Mouse (Mus musculus): Measurements from ENCODE around the gene Tgfbr2. TPM values are rescaled to one million over a fixed set of nuclear protein-coding genes. Genes with fewer than 3 reads are reported as not detected.

Tgfbr2 gene
- polyA plus RNA-seq, 1 experiment from 2014 or later: 14.1 TPM

- Histone ChIP-seq H3K4me1 (peaks cover 17% of the 10 kb centered on the region), H3K27me3 (ENCODE audit: low read depth, poor library complexity, severe bottlenecking) (no peaks in the 10 kb centered on the region), H3K36me3 (no peaks in the 10 kb centered on the region), H3K4me3 (no peak overlapping the region), H3K27ac (no peak overlapping the region), H3K9me3 (replicated peaks) (no peaks in the 10 kb centered on the region)
- DNase-seq (ENCODE audit: low spot score): no peak
- 86% methylated on average over 6 of the region's 6 CpGs for WGBS
These were observed 8.8 kb downstream of the Tgfbr2 start for GRCm38 (mm10) chr9:116166363-116166762.

- Histone ChIP-seq H3K27me3 (ENCODE audit: low read depth, poor library complexity, severe bottlenecking) (no peaks in the 10 kb centered on the region), H3K4me1 (peaks cover 8% of the 10 kb centered on the region), H3K36me3 (no peaks in the 10 kb centered on the region), H3K27ac (no peak overlapping the region), H3K4me3 (no peak overlapping the region), H3K9me3 (replicated peaks) (no peaks in the 10 kb centered on the region)
- 74% methylated on average over 6 of the region's 6 CpGs for WGBS
- no peak for DNase-seq (ENCODE audit: low spot score)
These were observed 11.3 kb downstream of the Tgfbr2 start for GRCm38 (mm10) chr9:116163883-116164282.

- Histone ChIP-seq H3K4me1 (peaks cover 8% of the 10 kb centered on the region), H3K27me3 (ENCODE audit: low read depth, poor library complexity, severe bottlenecking) (no peaks in the 10 kb centered on the region), H3K4me3 (no peak overlapping the region), H3K36me3 (no peaks in the 10 kb centered on the region), H3K27ac (no peak overlapping the region), H3K9me3 (replicated peaks) (no peaks in the 10 kb centered on the region)
- DNase-seq (ENCODE audit: low spot score): no peak
- 96% methylated on average over 7 of the region's 7 CpGs for WGBS
These were observed 12.2 kb downstream of the Tgfbr2 start for GRCm38 (mm10) chr9:116162866-116163374.

GRCm38 (mm10) chr9:116160860-116161259 is 14.3 kb downstream of the Tgfbr2 start:
- WGBS: 91% methylated on average over 7 of the region's 7 CpGs
- no peak for DNase-seq (ENCODE audit: low spot score)
- no peak overlapping the region for H3K4me3 ChIP-seq
- H3K27ac ChIP-seq: no peak overlapping the region
- no peaks in the 10 kb centered on the region for H3K9me3 ChIP-seq (replicated peaks)
- no peaks in the 10 kb centered on the region for H3K27me3 ChIP-seq (ENCODE audit: low read depth, poor library complexity, severe bottlenecking)
- peaks cover under 1% of the 10 kb centered on the region; the same call in 1 of the 2 replicates for H3K4me1 ChIP-seq
- H3K36me3 ChIP-seq: 0 out of 2 replicates have a peak, but pooled peaks cover 3% of the 10 kb centered on the region

- H3K27ac ChIP-seq: no peak overlapping the region
- DNase-seq (ENCODE audit: low spot score): no peak
- no peaks in the 10 kb centered on the region for H3K4me1 ChIP-seq
- no peak overlapping the region for H3K4me3 ChIP-seq
- H3K36me3 ChIP-seq: peaks cover 9% of the 10 kb centered on the region
- no peaks in the 10 kb centered on the region for H3K9me3 ChIP-seq (replicated peaks)
- H3K27me3 ChIP-seq (ENCODE audit: low read depth, poor library complexity, severe bottlenecking): no peaks in the 10 kb centered on the region
- WGBS: 98% methylated on average over 3 of the region's 3 CpGs
These were observed 15.1 kb downstream of the Tgfbr2 start for GRCm38 (mm10) chr9:116160067-116160466.

- Histone ChIP-seq H3K9me3 (replicated peaks) (no peaks in the 10 kb centered on the region), H3K27me3 (ENCODE audit: low read depth, poor library complexity, severe bottlenecking) (no peaks in the 10 kb centered on the region), H3K36me3 (peaks cover 16% of the 10 kb centered on the region), H3K4me1 (peaks cover 1% of the 10 kb centered on the region; the same call in 1 of the 2 replicates), H3K27ac (no peak overlapping the region), H3K4me3 (no peak overlapping the region)
- 83% methylated on average over 5 of the region's 5 CpGs for WGBS
- no peak for DNase-seq (ENCODE audit: low spot score)
These were observed 18.7 kb downstream of the Tgfbr2 start for GRCm38 (mm10) chr9:116156501-116156900.

GRCm38 (mm10) chr9:116152878-116153277 is 22.3 kb downstream of the Tgfbr2 start:
- 83% methylated on average over 4 of the region's 4 CpGs for WGBS
- Histone ChIP-seq H3K4me1 (peaks cover 33% of the 10 kb centered on the region), H3K36me3 (peaks cover 16% of the 10 kb centered on the region), H3K4me3 (no peak overlapping the region), H3K9me3 (replicated peaks) (no peaks in the 10 kb centered on the region), H3K27me3 (ENCODE audit: low read depth, poor library complexity, severe bottlenecking) (no peaks in the 10 kb centered on the region), H3K27ac (no peak overlapping the region)
- DNase-seq (ENCODE audit: low spot score): no peak

- WGBS: 16% methylated on average over 7 of the region's 7 CpGs
These were observed 24.3 kb downstream of the Tgfbr2 start for GRCm38 (mm10) chr9:116150725-116151396.

GRCm38 (mm10) chr9:116148809-116149208 is 26.4 kb downstream of the Tgfbr2 start:
- Histone ChIP-seq H3K4me1 (peaks cover 50% of the 10 kb centered on the region), H3K4me3 (no peak overlapping the region), H3K27ac (no peak overlapping the region; the same call in 1 of the 2 replicates), H3K27me3 (ENCODE audit: low read depth, poor library complexity, severe bottlenecking) (no peaks in the 10 kb centered on the region), H3K9me3 (replicated peaks) (no peaks in the 10 kb centered on the region), H3K36me3 (peaks cover 2% of the 10 kb centered on the region)
- WGBS: 56% methylated on average over 7 of the region's 7 CpGs
- DNase-seq (ENCODE audit: low spot score): no peak

More at GRCm38 (mm10) chr9:116150725-116151396, 24.3 kb downstream of the Tgfbr2 start:
- peaks cover 13% of the 10 kb centered on the region for H3K36me3 ChIP-seq
- H3K4me1 ChIP-seq: peaks cover 41% of the 10 kb centered on the region
- no peaks in the 10 kb centered on the region for H3K9me3 ChIP-seq (replicated peaks)
- H3K27me3 ChIP-seq (ENCODE audit: low read depth, poor library complexity, severe bottlenecking): no peaks in the 10 kb centered on the region
- H3K27ac ChIP-seq: peak overlapping the region; percentile 46; the same call in 1 of the 2 replicates
- no peak for DNase-seq (ENCODE audit: low spot score)
- H3K4me3 ChIP-seq: no peak overlapping the region

- no peak for DNase-seq (ENCODE audit: low spot score)
- H3K4me3 ChIP-seq: no peak overlapping the region
- no peaks in the 10 kb centered on the region for H3K36me3 ChIP-seq
- H3K27ac ChIP-seq: peak overlapping the region; percentile 30; the same call in 1 of the 2 replicates
- H3K9me3 ChIP-seq (replicated peaks): no peaks in the 10 kb centered on the region
- WGBS: 84% methylated on average over 9 of the region's 9 CpGs
- H3K27me3 ChIP-seq (ENCODE audit: low read depth, poor library complexity, severe bottlenecking): no peaks in the 10 kb centered on the region
- peaks cover 46% of the 10 kb centered on the region for H3K4me1 ChIP-seq
These were observed 28.9 kb downstream of the Tgfbr2 start for GRCm38 (mm10) chr9:116146235-116146634.

- H3K4me1 ChIP-seq: peaks cover 37% of the 10 kb centered on the region
- DNase-seq (ENCODE audit: low spot score): no peak
- no peak overlapping the region for H3K4me3 ChIP-seq
- no peaks in the 10 kb centered on the region for H3K27me3 ChIP-seq (ENCODE audit: low read depth, poor library complexity, severe bottlenecking)
- H3K27ac ChIP-seq: peak overlapping the region; percentile 50
- 59% methylated on average over 10 of the region's 10 CpGs for WGBS
- peaks cover 6% of the 10 kb centered on the region; the same call in 1 of the 2 replicates for H3K36me3 ChIP-seq
- H3K9me3 ChIP-seq (replicated peaks): no peaks in the 10 kb centered on the region
These were observed 29.9 kb downstream of the Tgfbr2 start for GRCm38 (mm10) chr9:116145231-116145641.

GRCm38 (mm10) chr9:116140422-116140821 is 34.7 kb downstream of the Tgfbr2 start:
- Histone ChIP-seq H3K36me3 (peaks cover 6% of the 10 kb centered on the region; the same call in 1 of the 2 replicates), H3K4me3 (no peak overlapping the region), H3K27ac (peak overlapping the region; percentile 25; the same call in 1 of the 2 replicates), H3K4me1 (peaks cover 45% of the 10 kb centered on the region), H3K27me3 (ENCODE audit: low read depth, poor library complexity, severe bottlenecking) (no peaks in the 10 kb centered on the region), H3K9me3 (replicated peaks) (no peaks in the 10 kb centered on the region)
- DNase-seq (ENCODE audit: low spot score): no peak
- 87% methylated on average over 6 of the region's 6 CpGs for WGBS

- WGBS: 86% methylated on average over 7 of the region's 7 CpGs
- no peak for DNase-seq (ENCODE audit: low spot score)
- peak overlapping the region; percentile 72 for H3K27ac ChIP-seq
- H3K4me3 ChIP-seq: no peak overlapping the region
- H3K36me3 ChIP-seq: peaks cover 6% of the 10 kb centered on the region; the same call in 1 of the 2 replicates
- H3K9me3 ChIP-seq (replicated peaks): no peaks in the 10 kb centered on the region
- H3K4me1 ChIP-seq: peaks cover 45% of the 10 kb centered on the region
- no peaks in the 10 kb centered on the region for H3K27me3 ChIP-seq (ENCODE audit: low read depth, poor library complexity, severe bottlenecking)
These were observed 35.6 kb downstream of the Tgfbr2 start for GRCm38 (mm10) chr9:116139549-116139948.

Data from limb, embryonic 10.5 days (tissue).